Mouse (Mus musculus) layer of hippocampus, postnatal 10 days (tissue): ENCODE results near the gene Col1a1. TPM values are rescaled to one million over a fixed set of nuclear protein-coding genes. Genes with fewer than 3 reads are reported as not detected.
A peak's percentile ranks its signal among the peaks of the same experiment; 100 is the strongest.
"Not testable (repeated sequence)": the region's sequence is repeated elsewhere in the genome, so short reads cannot be mapped to it uniquely, and the experiment has no call there.

Source experiments
- DNase-seq, 2 experiments: peaks; one replicate each; pipeline ENCODE4 v3.0.0; 2021; ENCODE audit warnings: low spot score in 2 of 2
- total RNA-seq, 2 experiments: library from RNA; stranded (reverse); gene quantifications; 2 replicates each; pipeline ENCODE4 v1.2.3; 2021

Col1a1 gene
- total RNA-seq, 2 experiments from 2014 or later = 60.6 to 66.1 TPM

GRCm38 (mm10) chr11:94937335-94937781 lies 1.3 kb downstream of the Col1a1 start:
- DNase-seq = peak in 1 of 2 experiments; percentile 38

GRCm38 (mm10) chr11:94937787-94938186 lies 1.8 kb downstream of the Col1a1 start:
- no peak for DNase-seq

- DNase-seq = no peak
Measured at GRCm38 (mm10) chr11:94938296-94938695, 2.3 kb downstream of the Col1a1 start.

- peak; percentile 85 to 88 for DNase-seq
Measured at GRCm38 (mm10) chr11:94939280-94939679, 3.3 kb downstream of the Col1a1 start.

- DNase-seq = no peak
Measured at GRCm38 (mm10) chr11:94941121-94941520, 5.1 kb downstream of the Col1a1 start.

- no peak for DNase-seq
Measured at GRCm38 (mm10) chr11:94941776-94942175, 5.8 kb downstream of the Col1a1 start.

- peak; percentile 47 to 48 for DNase-seq
Measured at GRCm38 (mm10) chr11:94942282-94943023, 6.4 kb downstream of the Col1a1 start.

- no peak for DNase-seq
Measured at GRCm38 (mm10) chr11:94943054-94943453, 7.0 kb downstream of the Col1a1 start.

- no peak for DNase-seq
Measured at GRCm38 (mm10) chr11:94944295-94944694, 8.3 kb downstream of the Col1a1 start.

- no peak for DNase-seq
Measured at GRCm38 (mm10) chr11:94945236-94945635, 9.2 kb downstream of the Col1a1 start.

- DNase-seq = no peak
Measured at GRCm38 (mm10) chr11:94952169-94952568, 16.1 kb downstream of the Col1a1 start.

GRCm38 (mm10) chr11:94955103-94955502 lies 19.1 kb downstream of the Col1a1 start:
- DNase-seq = no peak

- no peak for DNase-seq
Measured at GRCm38 (mm10) chr11:94957693-94958064, 21.7 kb downstream of the Col1a1 start.

GRCm38 (mm10) chr11:94958065-94958858 lies 22.2 kb downstream of the Col1a1 start:
- DNase-seq = peak; percentile 59 to 69

- no peak for DNase-seq
Measured at GRCm38 (mm10) chr11:94962534-94963101, 26.6 kb downstream of the Col1a1 start.

GRCm38 (mm10) chr11:94967419-94967818 lies 31.4 kb downstream of the Col1a1 start, which contains the start of gene Hils1:
TSS of gene Hils1 (plus strand) at chr11:94967593.
- DNase-seq = no peak

- DNase-seq = peak in 1 of 2 experiments; percentile 52
Measured at GRCm38 (mm10) chr11:94968187-94968586, 32.2 kb downstream of the Col1a1 start.

- DNase-seq = not testable (repeated sequence)
Measured at GRCm38 (mm10) chr11:94969709-94970108, 33.7 kb downstream of the Col1a1 start.

GRCm38 (mm10) chr11:94970210-94970943 lies 34.4 kb downstream of the Col1a1 start:
- peak; percentile 85 for DNase-seq

GRCm38 (mm10) chr11:94971895-94972615 lies 36.0 kb downstream of the Col1a1 start:
- DNase-seq = no peak
